Mouse (Mus musculus): ENCODE measurements around the gene Il12a. TPM values are rescaled to one million over a fixed set of nuclear protein-coding genes. Genes with fewer than 3 reads are reported as not detected.
A peak's percentile ranks its signal among the peaks of the same experiment; 100 is the strongest.

Il12a gene
- total and polyA plus RNA-seq, 3 experiments: 3.8 to 12.3 (median 11.2) TPM

DNA sequence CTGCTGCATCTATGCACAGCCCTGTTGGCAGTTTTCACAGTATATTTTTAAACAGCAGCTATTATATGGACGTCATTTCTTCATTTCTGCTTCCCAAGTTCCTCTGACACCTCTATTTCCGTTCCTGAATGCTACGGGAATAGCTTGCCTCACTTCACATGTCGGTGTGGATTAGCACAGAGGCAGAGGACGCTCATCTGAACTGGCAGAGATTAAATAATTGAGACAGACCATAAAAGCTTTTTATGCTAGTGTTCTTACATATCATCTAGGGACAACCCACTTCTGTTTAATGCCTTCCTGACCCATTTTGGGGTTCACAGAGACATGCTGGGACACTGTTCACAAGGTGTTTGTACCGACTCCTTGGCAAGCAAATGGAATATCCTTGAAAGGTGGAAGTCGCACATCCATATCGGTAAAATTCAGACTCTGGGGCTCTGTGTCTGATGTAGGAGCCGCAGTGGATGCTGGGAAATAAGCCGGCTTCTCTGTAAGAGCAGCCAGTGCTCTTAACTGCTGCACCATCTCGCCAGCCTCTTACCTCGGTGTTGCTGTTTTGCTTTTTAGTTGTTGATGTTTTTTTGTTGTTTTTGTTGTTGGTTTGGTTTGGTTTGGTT, 15.1 kb upstream of the Il12a start:
- no peak overlapping the region for H3K4me3 ChIP-seq (replicated peaks in 1 of 3; ENCODE audit: low read depth in 2 of 3, low read length in 2 of 3, poor library complexity in 1 of 3)
- in situ Hi-C loops (cut with MboI; ENCODE audit: low pct_ligation_motif_present, low pct_unique_long_range_greater_than_20kb, low sequenced_read_pairs) (no loop called here), dilution Hi-C loops (cut with MboI; ENCODE audit: extremely low pct_ligation_motif_present, extremely low pct_unique_long_range_greater_than_20kb, low sequenced_read_pairs) (no loop called here)
- H3K27me3 ChIP-seq (replicated peaks): no peaks in the 10 kb centered on the region
- TF ChIP-seq SIN3A (IDR thresholded peaks at IDR 0.05; ENCODE audit: low read length): no peak
- no peaks in the 10 kb centered on the region for H3K79me2 ChIP-seq (replicated peaks; ENCODE audit: control insufficient read depth, extremely low read depth, insufficient read depth, poor library complexity, severe bottlenecking)
- peaks cover 0 to 24% of the 10 kb centered on the region in 2 experiments; a peak in 2 of 4 replicates for H3K4me1 ChIP-seq (ENCODE audit: control insufficient read depth in 1 of 2, insufficient read depth in 2 of 2)
- H3K4me2 ChIP-seq (ENCODE audit: insufficient read depth, low read depth, poor library complexity, severe bottlenecking): no peak overlapping the region
- no peak for DNase-seq (ENCODE audit: extremely low read depth)
- no peak overlapping the region for H3K27ac ChIP-seq (ENCODE audit: insufficient read depth, low read depth)
- no peaks in the 10 kb centered on the region for H3K36me3 ChIP-seq (replicated peaks in 1 of 2; ENCODE audit: control insufficient read depth in 1 of 2, insufficient read depth in 1 of 2, low read length in 1 of 2)
- H3K9me3 ChIP-seq (replicated peaks; ENCODE audit: low read length): no peaks in the 10 kb centered on the region
- H3K9ac ChIP-seq (ENCODE audit: insufficient read depth, low read depth): no peak overlapping the region

- Histone ChIP-seq H3K4me3 (replicated peaks in 1 of 3; ENCODE audit: low read depth in 2 of 3, low read length in 2 of 3, poor library complexity in 1 of 3) (no peak overlapping the region), H3K9ac (ENCODE audit: insufficient read depth, low read depth) (no peak overlapping the region), H3K79me2 (replicated peaks; ENCODE audit: control insufficient read depth, extremely low read depth, insufficient read depth, poor library complexity, severe bottlenecking) (no peaks in the 10 kb centered on the region), H3K4me2 (ENCODE audit: insufficient read depth, low read depth, poor library complexity, severe bottlenecking) (no peak overlapping the region), H3K36me3 (replicated peaks in 1 of 2; ENCODE audit: control insufficient read depth in 1 of 2, insufficient read depth in 1 of 2, low read length in 1 of 2) (no peaks in the 10 kb centered on the region), H3K4me1 (ENCODE audit: control insufficient read depth in 1 of 2, insufficient read depth in 2 of 2) (peaks cover 0 to 19% of the 10 kb centered on the region in 2 experiments; a peak in 2 of 4 replicates), H3K9me3 (replicated peaks; ENCODE audit: low read length) (no peaks in the 10 kb centered on the region), H3K27ac (ENCODE audit: insufficient read depth, low read depth) (no peak overlapping the region), H3K27me3 (replicated peaks) (no peaks in the 10 kb centered on the region)
- dilution Hi-C loops (cut with MboI; ENCODE audit: extremely low pct_ligation_motif_present, extremely low pct_unique_long_range_greater_than_20kb, low sequenced_read_pairs): no loop called here
- in situ Hi-C loops (cut with MboI; ENCODE audit: low pct_ligation_motif_present, low pct_unique_long_range_greater_than_20kb, low sequenced_read_pairs): no loop called here
- TF ChIP-seq MAZ (IDR thresholded peaks at IDR 0.05; ENCODE audit: low read depth, low read length) (no peak), EP300 (IDR thresholded peaks at IDR 0.05; ENCODE audit: low read length) (no peak), RAD21 (IDR thresholded peaks at IDR 0.05; ENCODE audit: low read depth, low read length) (no peak), ELF1 (IDR thresholded peaks at IDR 0.05; ENCODE audit: low read depth, low read length) (no peak), POLR2AphosphoS2 (IDR thresholded peaks at IDR 0.05; ENCODE audit: low read depth, low read length) (no peak), MXI1 (IDR thresholded peaks at IDR 0.05; ENCODE audit: low read depth, low read length) (no peak), UBTF (IDR thresholded peaks at IDR 0.05; ENCODE audit: low read depth, low read length) (no peak)
- no peak for DNase-seq (ENCODE audit: extremely low read depth)
Measured at GRCm38 (mm10) chr3:68675980-68676678, 14.3 kb upstream of the Il12a start.

DNA sequence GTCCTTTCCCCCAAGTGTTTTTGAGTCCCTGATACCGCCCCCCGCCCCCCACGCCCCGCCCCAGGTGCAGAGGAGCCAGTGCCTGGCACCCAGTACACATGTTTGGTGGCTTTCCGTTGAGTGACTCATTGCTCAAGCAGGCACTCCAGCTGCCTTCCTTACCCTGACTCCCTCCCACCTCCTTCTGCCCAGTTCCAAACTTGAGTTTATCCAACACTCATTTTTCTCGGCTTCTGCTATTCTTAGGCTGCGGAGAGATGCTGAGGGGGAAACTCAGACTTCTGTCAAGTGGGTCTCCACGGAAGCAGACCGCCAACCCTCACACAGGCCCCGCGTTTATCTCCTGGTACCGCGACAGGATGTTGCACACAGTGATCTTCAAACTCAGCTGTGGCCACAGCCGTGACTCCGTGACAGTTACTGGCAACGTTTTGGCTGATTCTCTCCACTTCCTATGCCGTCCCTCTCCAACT, 13.6 kb upstream of the Il12a start:
- H3K27me3 ChIP-seq (replicated peaks): no peaks in the 10 kb centered on the region
- TF ChIP-seq GABPA (IDR thresholded peaks at IDR 0.05; ENCODE audit: insufficient replicate concordance, low read depth, low read length) (no peak), POLR2A (IDR thresholded peaks at IDR 0.05; ENCODE audit: low read depth, low read length) (peak; percentile 53), USF2 (conservative IDR thresholded peaks at IDR 0.05; ENCODE audit: low read depth, low read length) (no peak), KAT2A (IDR thresholded peaks at IDR 0.05; ENCODE audit: insufficient replicate concordance, low read length) (no peak), MEF2A (IDR thresholded peaks at IDR 0.05; ENCODE audit: borderline replicate concordance, low read depth, low read length) (peak; percentile 20; the same call in 1 of the 2 replicates), BHLHE40 (IDR thresholded peaks at IDR 0.05; ENCODE audit: low read depth, low read length) (peak; percentile 45), NRF1 (IDR thresholded peaks at IDR 0.05; ENCODE audit: low read depth, low read length) (no peak), ZKSCAN1 (IDR thresholded peaks at IDR 0.05; ENCODE audit: borderline replicate concordance, low read depth, low read length) (no peak), CHD2 (IDR thresholded peaks at IDR 0.05; ENCODE audit: low read length) (peak; percentile 48; the same call in 1 of the 2 replicates), ETS1 (conservative IDR thresholded peaks at IDR 0.05; ENCODE audit: low read depth, low read length) (peak; percentile 24), MYC (IDR thresholded peaks at IDR 0.05; ENCODE audit: low read depth, low read length) (0 out of 2 replicates have a peak, but pooled peaks have one; percentile 46), NELFE (IDR thresholded peaks at IDR 0.05; ENCODE audit: low read depth, low read length) (no peak), ZC3H11A (IDR thresholded peaks at IDR 0.05; ENCODE audit: low read depth, low read length) (no peak), ZMIZ1 (IDR thresholded peaks at IDR 0.05; ENCODE audit: low read depth, low read length) (no peak), MAX (IDR thresholded peaks at IDR 0.05; ENCODE audit: low read length) (peak; percentile 45; the same call in 1 of the 2 replicates), RAD21 (IDR thresholded peaks at IDR 0.05; ENCODE audit: low read depth, low read length) (no peak), TCF12 (IDR thresholded peaks at IDR 0.05; ENCODE audit: low read depth, low read length) (peak; percentile 77; the same call in 1 of the 2 replicates)

More for the DNA sequence above, 13.6 kb upstream of the Il12a start:
- peak overlapping the region; percentile 66 for H3K27ac ChIP-seq (ENCODE audit: insufficient read depth, low read depth)
- H3K36me3 ChIP-seq (replicated peaks in 1 of 2; ENCODE audit: control insufficient read depth in 1 of 2, insufficient read depth in 1 of 2, low read length in 1 of 2): no peaks in the 10 kb centered on the region
- dilution Hi-C loops (cut with MboI; ENCODE audit: extremely low pct_ligation_motif_present, extremely low pct_unique_long_range_greater_than_20kb, low sequenced_read_pairs) (no loop called here), in situ Hi-C loops (cut with MboI; ENCODE audit: low pct_ligation_motif_present, low pct_unique_long_range_greater_than_20kb, low sequenced_read_pairs) (no loop called here)
- H3K9me3 ChIP-seq (replicated peaks; ENCODE audit: low read length): no peaks in the 10 kb centered on the region
- no peaks in the 10 kb centered on the region for H3K79me2 ChIP-seq (replicated peaks; ENCODE audit: control insufficient read depth, extremely low read depth, insufficient read depth, poor library complexity, severe bottlenecking)
- H3K4me2 ChIP-seq (ENCODE audit: insufficient read depth, low read depth, poor library complexity, severe bottlenecking): peak overlapping the region; percentile 96
- H3K4me3 ChIP-seq (replicated peaks in 1 of 3; ENCODE audit: low read depth in 2 of 3, low read length in 2 of 3, poor library complexity in 1 of 3): peak overlapping the region; percentile 5 to 39 (median 21)
- H3K9ac ChIP-seq (ENCODE audit: insufficient read depth, low read depth): peak overlapping the region; percentile 54
- peaks cover 0 to 19% of the 10 kb centered on the region in 2 experiments; a peak in 2 of 4 replicates for H3K4me1 ChIP-seq (ENCODE audit: control insufficient read depth in 1 of 2, insufficient read depth in 2 of 2)
- peak; percentile 71 for DNase-seq (ENCODE audit: extremely low read depth)

Data from CH12.LX (cell line).